Mouse (Mus musculus): ENCODE measurements at regions not wholly inside any gene's neighbourhood (a gene's known extent, or its start where the extent isn't known, plus 50 kb on each side); places are given as distances from the start of the nearest gene placed in this dataset.

GRCm38 (mm10) chr7:124917606-124918120, 526.8 kb upstream of the Kdm8 start:
- TF ChIP-seq CTCF (conservative IDR thresholded peaks at IDR 0.05; ENCODE audit: low read length) (no peak), POU5F1 (IDR thresholded peaks at IDR 0.05; ENCODE audit: borderline replicate concordance, low read length) (no peak), NANOG (IDR thresholded peaks at IDR 0.05; ENCODE audit: borderline replicate concordance, low read length) (no peak)
